Mouse (Mus musculus): ENCODE measurements around the gene Ccdc34.
"Not testable (repeated sequence)": the region's sequence is repeated elsewhere in the genome, so short reads cannot be mapped to it uniquely, and the experiment has no call there.

Ccdc34 gene

GRCm38 (mm10) chr2:110080532-110080931 is 62.9 kb downstream of the Ccdc34 start:
- no peak for DNase-seq (ENCODE audit: low read depth)

GRCm38 (mm10) chr2:110082975-110083374 is 65.4 kb downstream of the Ccdc34 start:
- no peak for DNase-seq (ENCODE audit: low read depth)

- no peak for DNase-seq (ENCODE audit: low read depth)
These were observed 68.1 kb downstream of the Ccdc34 start for GRCm38 (mm10) chr2:110085701-110086143.

GRCm38 (mm10) chr2:110114133-110114532 is 96.5 kb downstream of the Ccdc34 start:
- DNase-seq (ENCODE audit: low read depth): no peak

GRCm38 (mm10) chr2:110129396-110129795 is 111.8 kb downstream of the Ccdc34 start:
- DNase-seq (ENCODE audit: low read depth): no peak

GRCm38 (mm10) chr2:110131573-110131972 is 114.0 kb downstream of the Ccdc34 start:
- DNase-seq (ENCODE audit: low read depth): no peak

GRCm38 (mm10) chr2:110133356-110134115 is 115.9 kb downstream of the Ccdc34 start:
- no peak for DNase-seq (ENCODE audit: low read depth)

- no peak for DNase-seq (ENCODE audit: low read depth)
These were observed 117.4 kb downstream of the Ccdc34 start for GRCm38 (mm10) chr2:110134765-110135594.

GRCm38 (mm10) chr2:110137291-110137690 is 119.7 kb downstream of the Ccdc34 start:
- DNase-seq (ENCODE audit: low read depth): no peak

- no peak for DNase-seq (ENCODE audit: low read depth)
These were observed 120.5 kb downstream of the Ccdc34 start for GRCm38 (mm10) chr2:110138096-110138495.

GRCm38 (mm10) chr2:110147980-110148379 is 130.4 kb downstream of the Ccdc34 start:
- not testable (repeated sequence) for DNase-seq (ENCODE audit: low read depth)

GRCm38 (mm10) chr2:110149246-110149645 is 131.6 kb downstream of the Ccdc34 start:
- no peak for DNase-seq (ENCODE audit: low read depth)

- DNase-seq (ENCODE audit: low read depth): no peak
These were observed 138.7 kb downstream of the Ccdc34 start for GRCm38 (mm10) chr2:110156321-110156720.

GRCm38 (mm10) chr2:110165003-110165402 is 147.4 kb downstream of the Ccdc34 start:
- DNase-seq (ENCODE audit: low read depth): no peak

- no peak for DNase-seq (ENCODE audit: low read depth)
These were observed 150.1 kb downstream of the Ccdc34 start for GRCm38 (mm10) chr2:110167694-110168093.

GRCm38 (mm10) chr2:110168361-110168760 is 150.7 kb downstream of the Ccdc34 start:
- no peak for DNase-seq (ENCODE audit: low read depth)

- no peak for DNase-seq (ENCODE audit: low read depth)
These were observed 154.8 kb downstream of the Ccdc34 start for GRCm38 (mm10) chr2:110172456-110172855.

- no peak for DNase-seq (ENCODE audit: low read depth)
These were observed 156.2 kb downstream of the Ccdc34 start for GRCm38 (mm10) chr2:110173818-110174247.

- no peak for DNase-seq (ENCODE audit: low read depth)
These were observed 159.3 kb downstream of the Ccdc34 start for GRCm38 (mm10) chr2:110176761-110177400.

- no peak for DNase-seq (ENCODE audit: low read depth)
These were observed 159.8 kb downstream of the Ccdc34 start for GRCm38 (mm10) chr2:110177406-110177805.

GRCm38 (mm10) chr2:110177879-110178278 is 160.3 kb downstream of the Ccdc34 start:
- no peak for DNase-seq (ENCODE audit: low read depth)

- DNase-seq (ENCODE audit: low read depth): no peak
These were observed 162.2 kb downstream of the Ccdc34 start for GRCm38 (mm10) chr2:110179669-110180315.

Measured in naive thymus-derived CD4-positive, alpha-beta T cell, adult 2 months (primary cell).